Mouse (Mus musculus): ENCODE data around the gene Wbp2. TPM values are rescaled to one million over a fixed set of nuclear protein-coding genes. Genes with fewer than 3 reads are reported as not detected.
A peak's percentile ranks its signal among the peaks of the same experiment; 100 is the strongest.

Wbp2 gene
- polyA plus RNA-seq, 1 experiment from 2014 or later, result 99.4 TPM

DNA sequence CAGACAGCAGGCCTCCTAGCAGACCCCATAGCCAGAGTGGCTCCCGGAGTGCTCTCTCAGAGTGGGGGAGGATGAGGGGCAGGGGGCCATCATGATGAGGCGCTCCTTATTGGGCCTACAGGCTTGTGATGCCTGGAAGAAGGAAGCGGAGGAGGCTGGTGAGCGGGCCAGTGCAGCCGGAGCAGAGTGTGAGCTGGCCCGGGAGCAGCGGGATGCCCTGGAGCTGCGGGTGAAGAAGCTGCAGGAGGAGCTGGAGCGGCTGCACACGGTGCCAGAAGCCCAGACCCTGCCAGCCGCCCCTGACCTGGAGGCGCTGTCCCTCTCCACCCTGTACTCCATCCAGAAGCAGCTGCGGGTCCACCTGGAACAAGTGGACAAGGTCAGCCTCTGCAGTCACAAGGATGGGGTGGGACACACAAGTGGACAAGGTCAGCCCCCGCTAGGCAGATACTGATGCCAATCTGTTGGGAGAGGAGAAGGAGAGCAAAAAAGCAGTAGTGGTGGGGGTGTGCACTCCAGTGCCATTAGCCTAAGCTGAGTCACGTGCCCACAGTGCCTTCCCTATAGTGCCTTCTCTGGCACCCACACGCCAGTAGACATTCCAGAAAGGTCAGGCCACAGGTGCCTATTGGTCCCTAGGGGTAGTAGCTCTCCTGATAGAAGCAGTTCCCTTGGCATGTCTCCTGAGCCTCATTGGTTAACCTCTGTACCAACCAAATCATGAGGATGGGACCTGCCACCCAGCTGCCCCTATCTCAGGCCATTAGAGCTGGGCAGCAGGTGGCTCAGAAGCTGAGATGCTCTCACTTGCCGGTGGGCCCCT is 27.7 kb downstream of the Wbp2 start:
- H3K27ac ChIP-seq (ENCODE audit: low read length), result no peak overlapping the region
- no peak overlapping the region for H3K4me3 ChIP-seq (ENCODE audit: low read length)
- no peaks in the 10 kb centered on the region for H3K9me3 ChIP-seq (ENCODE audit: low read length)
- 87% methylated on average over 16 of the region's 17 CpGs for WGBS
- 0 out of 2 replicates have a peak, but pooled peaks have one; percentile 17 for ATAC-seq (ENCODE audit: low FRiP score, low TSS enrichment)
- no peaks in the 10 kb centered on the region for H3K4me1 ChIP-seq (ENCODE audit: insufficient read depth, low read length)
- no peaks in the 10 kb centered on the region for H3K27me3 ChIP-seq (ENCODE audit: insufficient read depth, low read length)
- H3K36me3 ChIP-seq (ENCODE audit: insufficient read depth, low read length), result peaks cover 76% of the 10 kb centered on the region
- no peak overlapping the region for H3K9ac ChIP-seq (replicated peaks; ENCODE audit: low read length)
- H3K4me2 ChIP-seq (replicated peaks; ENCODE audit: low read depth, low read length), result no peak overlapping the region

DNA sequence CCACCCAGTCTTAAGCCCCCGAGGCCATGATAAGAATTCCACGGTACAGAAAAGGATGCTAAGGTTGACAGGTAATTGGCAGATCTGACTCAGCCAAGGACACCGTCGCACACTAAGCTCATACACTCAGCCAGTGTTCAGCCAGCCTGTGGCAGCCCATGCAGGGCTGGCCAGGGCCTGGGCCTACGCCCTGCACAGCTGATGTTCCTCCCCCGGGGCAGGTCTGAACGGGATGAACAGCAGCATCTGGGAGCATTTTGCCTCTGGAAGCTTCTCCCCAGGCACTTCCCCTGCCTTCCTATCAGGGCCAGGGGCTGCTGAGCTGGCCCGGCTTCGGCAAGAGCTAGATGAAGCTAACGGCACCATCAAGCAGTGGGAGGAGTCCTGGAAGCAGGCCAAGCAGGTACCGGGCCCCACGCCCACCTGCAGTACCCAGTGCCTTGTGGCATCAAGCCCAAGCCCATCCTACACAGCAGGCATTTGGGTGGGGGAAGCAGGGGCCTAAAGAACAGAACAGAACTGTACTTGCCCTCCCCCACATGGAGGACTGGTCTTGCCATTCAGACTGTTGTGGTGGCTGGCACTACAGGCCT is 28.7 kb downstream of the Wbp2 start:
- Histone ChIP-seq H3K36me3 (ENCODE audit: insufficient read depth, low read length) (peaks cover 85% of the 10 kb centered on the region), H3K27ac (ENCODE audit: low read length) (no peak overlapping the region), H3K9ac (replicated peaks; ENCODE audit: low read length) (no peak overlapping the region), H3K4me1 (ENCODE audit: insufficient read depth, low read length) (no peaks in the 10 kb centered on the region), H3K4me3 (ENCODE audit: low read length) (no peak overlapping the region), H3K9me3 (ENCODE audit: low read length) (no peaks in the 10 kb centered on the region), H3K4me2 (replicated peaks; ENCODE audit: low read depth, low read length) (no peak overlapping the region), H3K27me3 (ENCODE audit: insufficient read depth, low read length) (no peaks in the 10 kb centered on the region)
- no peak for ATAC-seq (ENCODE audit: low FRiP score, low TSS enrichment)
- WGBS, result 73% methylated on average over 12 of the region's 12 CpGs

DNA sequence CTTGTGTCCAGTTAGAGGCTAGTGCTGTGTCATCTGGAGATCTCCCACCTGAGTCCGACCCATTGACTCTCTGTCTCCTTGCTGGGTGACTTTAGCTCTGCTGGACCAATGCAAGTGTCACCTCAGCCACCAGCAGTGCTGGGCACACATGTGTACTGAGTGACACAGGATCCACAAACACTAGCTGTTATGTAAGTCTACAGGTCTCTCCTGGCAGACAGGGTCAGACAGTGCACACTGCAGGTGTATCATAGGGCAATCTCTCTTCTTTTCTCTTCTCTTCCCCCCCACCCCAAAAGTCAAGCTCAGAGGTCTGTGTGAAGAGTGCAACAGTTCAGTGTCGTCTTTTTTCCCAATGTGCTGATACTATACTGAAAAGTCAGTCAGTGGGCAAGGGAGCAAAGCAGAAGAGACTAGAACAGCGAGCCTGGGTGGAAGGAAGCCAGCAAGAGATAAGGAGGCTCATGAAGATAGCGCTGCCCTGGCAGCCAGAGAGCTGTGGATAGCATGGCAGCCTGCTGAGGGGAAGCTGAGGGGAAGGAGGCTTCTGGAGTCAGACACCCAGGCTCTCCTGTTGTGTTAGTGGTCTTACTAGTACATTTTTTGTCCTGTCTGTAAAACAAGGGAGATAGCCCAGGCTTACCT is 29.4 kb downstream of the Wbp2 start:
- Histone ChIP-seq H3K27me3 (ENCODE audit: insufficient read depth, low read length) (no peaks in the 10 kb centered on the region), H3K4me1 (ENCODE audit: insufficient read depth, low read length) (no peaks in the 10 kb centered on the region), H3K4me2 (replicated peaks; ENCODE audit: low read depth, low read length) (no peak overlapping the region), H3K36me3 (ENCODE audit: insufficient read depth, low read length) (peaks cover 93% of the 10 kb centered on the region), H3K9ac (replicated peaks; ENCODE audit: low read length) (no peak overlapping the region), H3K4me3 (ENCODE audit: low read length) (no peak overlapping the region), H3K9me3 (ENCODE audit: low read length) (no peaks in the 10 kb centered on the region), H3K27ac (ENCODE audit: low read length) (no peak overlapping the region)
- WGBS, result 88% methylated on average over 4 of the region's 4 CpGs
- ATAC-seq (ENCODE audit: low FRiP score, low TSS enrichment), result no peak

DNA sequence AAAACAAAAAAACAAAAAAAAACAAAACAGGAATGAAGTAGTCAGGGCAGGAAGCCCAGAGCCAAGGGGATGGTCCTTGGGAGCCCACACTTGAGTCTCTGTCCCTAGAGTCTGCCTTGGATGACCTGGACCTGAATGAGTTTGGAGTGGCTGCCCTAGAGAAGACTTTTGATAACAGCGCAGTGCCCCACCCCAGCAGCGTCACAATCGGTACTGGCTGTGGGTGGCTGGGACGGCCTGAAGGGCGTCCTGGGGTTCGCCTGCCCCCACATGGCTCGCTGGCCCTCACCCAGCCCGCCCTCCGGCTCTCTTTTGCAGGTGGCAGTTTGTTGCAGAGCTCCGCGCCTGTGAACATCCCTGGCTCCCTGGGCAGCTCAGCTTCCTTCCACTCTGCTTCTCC is 30.9 kb downstream of the Wbp2 start:
- WGBS, result 94% methylated on average over 11 of the region's 11 CpGs
- ATAC-seq (ENCODE audit: low FRiP score, low TSS enrichment), result no peak
- no peak overlapping the region for H3K9ac ChIP-seq (replicated peaks; ENCODE audit: low read length)

DNA sequence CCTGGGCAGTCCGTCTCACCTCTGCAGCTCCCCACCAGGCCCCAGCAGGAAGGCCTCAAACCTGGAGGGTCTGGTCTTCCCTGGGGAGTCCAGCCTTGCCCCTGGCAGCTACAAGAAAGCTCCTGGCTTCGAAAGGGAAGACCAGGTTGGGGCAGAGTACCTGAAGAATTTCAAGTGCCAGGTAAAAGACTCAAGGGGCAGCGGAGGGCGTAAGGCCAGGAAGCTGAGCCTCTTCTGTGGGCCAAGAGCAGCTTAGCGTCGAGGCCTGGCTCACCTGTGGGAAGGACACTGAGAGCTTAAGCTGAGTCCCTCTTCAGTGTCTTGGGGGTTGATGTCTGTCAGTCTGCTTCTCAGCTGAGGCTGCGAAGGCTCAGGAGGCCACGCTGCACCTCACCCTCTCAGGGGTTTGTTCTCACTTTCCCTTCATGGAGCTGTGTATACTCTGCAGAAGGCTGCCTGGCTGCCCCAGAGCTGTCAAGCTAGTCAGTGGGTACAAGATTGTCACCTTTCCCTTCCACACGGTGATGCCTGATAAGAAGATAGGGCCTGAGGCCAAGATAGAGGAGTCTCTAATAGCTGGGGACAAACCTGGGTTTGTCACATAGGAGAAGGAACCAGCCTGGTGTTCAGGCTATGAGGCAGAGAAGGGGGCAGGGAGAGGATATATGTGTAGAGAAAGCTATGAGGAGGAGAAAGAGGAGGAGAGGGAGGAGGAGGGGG is 33.1 kb downstream of the Wbp2 start:
- no peak overlapping the region for H3K9ac ChIP-seq (replicated peaks; ENCODE audit: low read length)
- H3K36me3 ChIP-seq (ENCODE audit: insufficient read depth, low read length), result peaks cover 92% of the 10 kb centered on the region
- H3K4me1 ChIP-seq (ENCODE audit: insufficient read depth, low read length), result no peaks in the 10 kb centered on the region
- no peaks in the 10 kb centered on the region for H3K27me3 ChIP-seq (ENCODE audit: insufficient read depth, low read length)
- WGBS, result 98% methylated on average over 9 of the region's 9 CpGs
- no peak overlapping the region for H3K4me3 ChIP-seq (ENCODE audit: low read length)
- ATAC-seq (ENCODE audit: low FRiP score, low TSS enrichment), result no peak
- H3K9me3 ChIP-seq (ENCODE audit: low read length), result no peaks in the 10 kb centered on the region; the same call in 1 of the 2 replicates
- no peak overlapping the region for H3K27ac ChIP-seq (ENCODE audit: low read length)
- no peak overlapping the region for H3K4me2 ChIP-seq (replicated peaks; ENCODE audit: low read depth, low read length)

More for the DNA sequence above, 30.9 kb downstream of the Wbp2 start:
- no peaks in the 10 kb centered on the region for H3K9me3 ChIP-seq (ENCODE audit: low read length)
- H3K4me3 ChIP-seq (ENCODE audit: low read length), result no peak overlapping the region
- no peak overlapping the region for H3K4me2 ChIP-seq (replicated peaks; ENCODE audit: low read depth, low read length)
- H3K27ac ChIP-seq (ENCODE audit: low read length), result no peak overlapping the region
- H3K27me3 ChIP-seq (ENCODE audit: insufficient read depth, low read length), result no peaks in the 10 kb centered on the region
- H3K36me3 ChIP-seq (ENCODE audit: insufficient read depth, low read length), result peaks cover 92% of the 10 kb centered on the region
- no peaks in the 10 kb centered on the region for H3K4me1 ChIP-seq (ENCODE audit: insufficient read depth, low read length)

DNA sequence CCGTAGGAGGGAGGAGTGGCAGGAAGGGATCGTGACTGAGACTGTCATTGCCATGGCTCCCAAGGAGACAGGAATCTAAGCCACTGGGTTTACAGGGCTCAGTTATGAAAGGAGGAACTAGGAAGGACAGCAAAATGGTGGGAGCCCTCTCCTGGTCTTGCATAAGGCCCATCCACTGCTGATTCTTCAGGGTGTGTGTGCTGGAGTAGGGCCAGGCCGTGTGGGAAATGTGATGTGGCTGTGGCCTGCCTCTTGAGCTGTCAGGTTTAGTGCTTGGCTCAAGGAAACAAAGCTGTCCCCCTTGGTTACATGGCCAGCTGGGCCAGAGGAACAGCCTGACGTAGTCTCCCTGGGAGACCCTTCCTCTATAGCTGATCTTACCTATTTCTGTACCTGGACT is 36.6 kb downstream of the Wbp2 start:
- H3K9me3 ChIP-seq (ENCODE audit: low read length), result no peaks in the 10 kb centered on the region; the same call in 1 of the 2 replicates
- no peak overlapping the region for H3K27ac ChIP-seq (ENCODE audit: low read length)
- H3K9ac ChIP-seq (replicated peaks; ENCODE audit: low read length), result no peak overlapping the region
- no peaks in the 10 kb centered on the region for H3K4me1 ChIP-seq (ENCODE audit: insufficient read depth, low read length)
- H3K4me2 ChIP-seq (replicated peaks; ENCODE audit: low read depth, low read length), result no peak overlapping the region
- H3K27me3 ChIP-seq (ENCODE audit: insufficient read depth, low read length), result no peaks in the 10 kb centered on the region
- H3K4me3 ChIP-seq (ENCODE audit: low read length), result no peak overlapping the region
- 81% methylated on average over 4 of the region's 4 CpGs for WGBS
- peaks cover 83% of the 10 kb centered on the region for H3K36me3 ChIP-seq (ENCODE audit: insufficient read depth, low read length)
- no peak for ATAC-seq (ENCODE audit: low FRiP score, low TSS enrichment)

- no peak overlapping the region for H3K27ac ChIP-seq (ENCODE audit: low read length)
- H3K4me3 ChIP-seq (ENCODE audit: low read length), result no peak overlapping the region
- peaks cover 77% of the 10 kb centered on the region for H3K36me3 ChIP-seq (ENCODE audit: insufficient read depth, low read length)
- no peak overlapping the region for H3K9ac ChIP-seq (replicated peaks; ENCODE audit: low read length)
- 77% methylated on average over 2 of the region's 2 CpGs for WGBS
- H3K4me1 ChIP-seq (ENCODE audit: insufficient read depth, low read length), result no peaks in the 10 kb centered on the region
- no peaks in the 10 kb centered on the region for H3K27me3 ChIP-seq (ENCODE audit: insufficient read depth, low read length)
- H3K4me2 ChIP-seq (replicated peaks; ENCODE audit: low read depth, low read length), result no peak overlapping the region
- H3K9me3 ChIP-seq (ENCODE audit: low read length), result no peaks in the 10 kb centered on the region; the same call in 1 of the 2 replicates
- no peak for ATAC-seq (ENCODE audit: low FRiP score, low TSS enrichment)
Observed at GRCm38 (mm10) chr11:116049610-116050009, 37.2 kb downstream of the Wbp2 start.

- no peaks in the 10 kb centered on the region for H3K4me1 ChIP-seq (ENCODE audit: insufficient read depth, low read length)
- no peak for ATAC-seq (ENCODE audit: low FRiP score, low TSS enrichment)
- no peak overlapping the region for H3K4me3 ChIP-seq (ENCODE audit: low read length)
- no peak overlapping the region for H3K27ac ChIP-seq (ENCODE audit: low read length)
- WGBS, result 93% methylated on average over 6 of the region's 6 CpGs
- H3K4me2 ChIP-seq (replicated peaks; ENCODE audit: low read depth, low read length), result no peak overlapping the region
- no peaks in the 10 kb centered on the region; the same call in 1 of the 2 replicates for H3K9me3 ChIP-seq (ENCODE audit: low read length)
- H3K36me3 ChIP-seq (ENCODE audit: insufficient read depth, low read length), result peaks cover 52% of the 10 kb centered on the region
- H3K9ac ChIP-seq (replicated peaks; ENCODE audit: low read length), result no peak overlapping the region
- no peaks in the 10 kb centered on the region for H3K27me3 ChIP-seq (ENCODE audit: insufficient read depth, low read length)
Observed at GRCm38 (mm10) chr11:116045173-116045572, 41.6 kb downstream of the Wbp2 start.

DNA sequence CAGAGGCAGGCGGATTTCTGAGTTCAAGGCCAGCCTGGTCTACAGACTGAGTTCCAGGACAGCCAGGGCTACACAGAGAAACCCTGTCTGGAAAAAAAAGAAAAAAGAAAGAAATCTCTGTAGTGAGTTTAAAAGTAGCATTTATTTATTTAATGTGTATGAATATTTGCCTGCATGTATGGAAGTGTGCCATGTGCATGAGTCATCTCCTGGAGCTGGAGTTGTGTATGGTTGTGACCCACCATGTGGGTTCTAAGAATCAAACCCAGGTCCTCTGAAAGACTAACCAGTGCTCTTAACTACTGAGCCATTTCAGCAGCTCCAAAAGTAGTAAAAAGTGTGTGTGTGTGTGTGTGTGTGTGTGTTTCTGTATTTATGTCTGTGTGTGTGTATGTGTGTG is 43.5 kb downstream of the Wbp2 start:
- peaks cover 41% of the 10 kb centered on the region for H3K36me3 ChIP-seq (ENCODE audit: insufficient read depth, low read length)
- H3K4me2 ChIP-seq (replicated peaks; ENCODE audit: low read depth, low read length), result no peak overlapping the region
- H3K9me3 ChIP-seq (ENCODE audit: low read length), result no peaks in the 10 kb centered on the region
- no peak overlapping the region for H3K4me3 ChIP-seq (ENCODE audit: low read length)
- no peak overlapping the region for H3K27ac ChIP-seq (ENCODE audit: low read length)
- H3K27me3 ChIP-seq (ENCODE audit: insufficient read depth, low read length), result no peaks in the 10 kb centered on the region
- no peaks in the 10 kb centered on the region for H3K4me1 ChIP-seq (ENCODE audit: insufficient read depth, low read length)
- WGBS, result 100% methylated on average over 1 of the region's 1 CpGs
- ATAC-seq (ENCODE audit: low FRiP score, low TSS enrichment), result no peak
- H3K9ac ChIP-seq (replicated peaks; ENCODE audit: low read length), result no peak overlapping the region

Data from kidney, embryonic 16.5 days (tissue).